Mouse (Mus musculus) retina, postnatal 1 day (tissue): ENCODE results near the gene Itsn1.

Source experiments
- DNase-seq: peaks from one replicate; pipeline ENCODE4 v3.0.0-alpha.2; 2012

Itsn1 gene

GRCm38 (mm10) chr16:91918461-91918860 lies 189.4 kb downstream of the Itsn1 start:
- no peak for DNase-seq

- DNase-seq = no peak
Observed at GRCm38 (mm10) chr16:91919056-91919455, 190.0 kb downstream of the Itsn1 start.

DNA sequence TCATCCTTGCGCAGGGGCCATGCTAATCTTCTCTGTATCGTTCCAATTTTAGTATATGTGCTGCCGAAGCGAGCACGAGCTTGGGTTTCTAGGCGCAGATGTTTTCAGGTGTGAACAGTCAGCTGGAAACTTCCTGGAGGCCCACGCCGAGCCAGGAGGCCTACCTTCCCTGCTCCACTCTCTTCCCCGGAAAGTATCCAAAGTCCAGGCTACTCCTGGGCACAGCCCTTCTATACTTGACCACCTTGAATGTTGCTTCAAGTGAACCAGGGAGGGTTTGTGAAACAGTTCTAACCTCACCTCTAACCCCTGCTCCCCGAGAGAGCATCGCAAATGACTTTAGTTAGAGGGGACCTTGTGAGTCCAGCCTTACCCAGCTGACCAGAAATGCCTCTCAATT lies 192.3 kb downstream of the Itsn1 start:
- no peak for DNase-seq

- no peak for DNase-seq
Observed at GRCm38 (mm10) chr16:91922939-91923338, 193.9 kb downstream of the Itsn1 start.

- no peak for DNase-seq
Observed at GRCm38 (mm10) chr16:91924426-91924825, 195.3 kb downstream of the Itsn1 start.

DNA sequence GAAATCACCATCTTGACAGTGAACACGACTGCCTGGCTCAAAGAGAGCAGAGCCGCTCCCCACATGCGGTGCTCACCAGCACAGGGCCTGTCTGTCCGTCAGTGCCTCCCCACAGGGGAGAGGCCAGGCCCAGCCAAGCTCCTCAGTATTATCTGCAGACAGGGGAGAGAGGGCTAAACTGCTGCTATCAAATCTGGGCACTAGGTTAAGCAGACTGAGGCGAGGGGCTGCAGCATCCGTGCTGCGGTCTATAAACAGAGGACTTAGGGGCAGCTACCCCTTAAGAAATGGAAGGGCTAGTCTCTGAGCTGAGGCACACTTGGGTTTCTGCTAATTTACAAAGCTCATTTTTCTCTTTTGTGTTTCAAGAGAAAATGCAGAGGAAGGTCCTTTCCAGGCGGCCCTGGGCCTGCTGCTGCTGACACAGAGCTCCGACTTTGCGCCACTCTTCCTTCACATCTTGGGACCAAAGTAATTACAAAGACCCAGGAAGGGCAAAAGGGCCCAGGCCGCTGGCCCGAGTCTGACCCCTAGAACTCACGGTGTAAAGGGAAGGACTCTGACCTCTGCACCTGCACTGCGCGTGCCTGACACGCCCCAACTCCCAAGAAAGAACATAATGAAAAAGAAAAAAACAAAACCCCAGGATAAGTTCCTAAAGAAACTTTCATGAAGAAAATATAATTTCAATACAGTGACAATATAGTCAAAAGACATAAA lies 199.0 kb downstream of the Itsn1 start:
- DNase-seq = no peak

DNA sequence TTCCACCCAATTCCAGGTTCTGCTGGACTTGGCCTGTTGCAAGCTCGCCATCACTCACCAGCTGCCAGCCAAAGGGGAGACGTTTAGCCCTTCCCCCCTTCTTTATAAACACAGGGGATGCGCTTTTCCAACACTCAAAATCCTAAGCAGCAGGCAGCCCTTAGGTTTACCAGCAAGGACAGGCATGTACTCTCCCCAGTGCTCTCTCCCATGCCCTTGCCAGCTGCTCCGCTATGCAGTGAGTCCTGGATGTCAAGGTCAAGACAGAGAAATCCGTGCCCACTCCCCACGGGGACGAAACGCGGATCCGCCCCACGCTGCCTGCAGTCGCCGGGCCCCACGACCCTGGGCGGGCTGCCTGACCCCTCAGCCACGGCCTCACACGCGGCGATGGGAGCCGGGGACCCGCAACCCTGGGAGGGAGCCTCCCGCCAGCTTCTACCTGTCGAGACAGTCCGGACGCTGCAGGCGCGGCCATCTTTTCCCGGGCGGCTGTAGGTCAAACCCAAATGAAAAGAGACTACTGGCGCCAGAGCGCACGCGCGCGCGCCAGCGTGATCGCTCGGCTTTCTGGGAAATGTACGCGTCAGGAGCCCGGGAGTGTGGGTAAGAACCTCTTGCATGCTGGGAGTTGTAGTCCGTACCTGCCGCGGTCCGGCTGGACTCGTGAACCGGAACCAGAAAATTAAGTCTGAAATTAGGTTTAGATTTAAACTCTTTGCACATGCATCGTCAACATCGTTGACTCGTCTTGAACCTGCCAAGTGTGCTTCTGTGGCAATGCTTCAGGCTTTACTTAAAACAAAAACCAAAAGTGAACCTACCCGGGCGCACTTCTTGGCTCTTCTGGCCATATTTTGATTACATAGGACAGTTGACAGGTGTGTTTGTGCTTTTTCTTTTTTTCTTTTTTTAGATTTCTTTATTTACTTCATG lies 202.3 kb downstream of the Itsn1 start:
- DNase-seq = peak; percentile 97

- no peak for DNase-seq
Observed at GRCm38 (mm10) chr16:91932082-91932690, 203.1 kb downstream of the Itsn1 start.

GRCm38 (mm10) chr16:91932843-91933518 lies 203.9 kb downstream of the Itsn1 start:
- no peak for DNase-seq

DNA sequence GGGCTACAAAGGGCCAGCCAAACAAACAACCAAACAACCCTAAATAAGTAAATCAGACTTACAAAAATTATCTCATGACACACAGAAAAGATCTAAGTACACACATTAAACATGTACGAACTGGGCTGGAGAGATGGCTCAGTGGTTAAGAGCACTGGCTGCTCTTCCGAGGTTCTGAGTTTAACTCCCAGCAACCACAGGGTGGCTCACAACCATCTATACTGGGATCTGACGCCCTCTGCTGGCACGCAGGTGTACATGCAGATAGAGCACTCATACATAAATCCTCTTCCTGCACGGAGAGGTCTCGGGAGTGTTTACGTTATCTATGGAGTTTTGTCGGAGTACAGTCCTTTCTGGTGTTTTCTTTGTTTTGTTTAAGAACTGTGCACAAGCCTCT lies 206.0 kb downstream of the Itsn1 start:
- peak; percentile 65 for DNase-seq

DNA sequence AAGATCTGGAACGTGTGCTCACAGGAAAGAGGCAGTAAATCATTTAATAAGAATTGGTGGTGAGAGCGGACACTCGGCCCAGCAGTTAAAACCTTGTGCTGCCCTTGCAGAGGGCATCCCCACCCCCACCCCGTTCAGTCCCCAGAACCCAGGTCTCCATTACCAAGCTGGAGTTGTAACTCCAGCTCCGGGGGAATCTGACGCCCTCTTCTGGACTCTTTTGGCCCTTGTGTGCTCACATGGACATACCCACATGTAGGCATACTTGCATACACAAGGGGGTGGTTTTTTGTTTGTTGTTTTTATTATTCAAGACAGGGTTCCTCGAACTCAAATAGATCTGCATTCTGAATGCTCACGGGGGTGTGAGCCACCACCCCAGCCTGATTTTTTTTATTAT lies 206.6 kb downstream of the Itsn1 start:
- peak; percentile 21 for DNase-seq

DNA sequence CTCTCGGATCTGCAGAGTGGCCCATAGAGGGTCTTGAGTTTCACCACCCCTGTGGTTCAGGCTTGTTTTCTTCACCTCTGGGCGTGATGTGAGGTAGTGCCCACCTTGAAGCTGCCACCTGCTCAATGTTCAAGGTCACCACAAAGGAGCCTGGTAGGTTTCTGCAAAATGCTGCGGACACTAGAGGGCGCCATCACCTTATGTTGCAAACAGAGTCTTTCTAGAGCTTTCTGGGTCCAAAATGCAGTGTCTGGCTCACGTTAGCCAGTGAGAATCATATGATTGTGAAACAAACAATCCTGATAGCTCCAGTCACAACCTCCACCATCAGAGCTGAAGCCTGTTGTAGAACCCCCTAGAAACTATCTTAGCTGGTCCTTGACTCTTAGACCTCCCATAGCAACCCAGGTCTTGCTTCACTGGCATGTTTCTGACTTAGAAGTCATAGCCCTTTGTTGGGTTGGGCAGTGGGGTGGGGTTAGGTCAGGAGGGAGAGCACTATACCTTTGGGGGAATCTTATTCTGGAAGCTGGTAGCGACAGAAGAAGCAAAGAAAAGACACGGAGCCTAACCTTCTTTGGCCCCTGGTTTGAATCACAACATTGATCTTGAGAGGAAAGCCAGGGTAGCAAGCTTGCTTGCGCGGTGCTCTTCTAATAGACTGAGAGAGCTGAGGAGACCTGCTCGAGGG lies 207.4 kb downstream of the Itsn1 start:
- peak; percentile 89 for DNase-seq

DNA sequence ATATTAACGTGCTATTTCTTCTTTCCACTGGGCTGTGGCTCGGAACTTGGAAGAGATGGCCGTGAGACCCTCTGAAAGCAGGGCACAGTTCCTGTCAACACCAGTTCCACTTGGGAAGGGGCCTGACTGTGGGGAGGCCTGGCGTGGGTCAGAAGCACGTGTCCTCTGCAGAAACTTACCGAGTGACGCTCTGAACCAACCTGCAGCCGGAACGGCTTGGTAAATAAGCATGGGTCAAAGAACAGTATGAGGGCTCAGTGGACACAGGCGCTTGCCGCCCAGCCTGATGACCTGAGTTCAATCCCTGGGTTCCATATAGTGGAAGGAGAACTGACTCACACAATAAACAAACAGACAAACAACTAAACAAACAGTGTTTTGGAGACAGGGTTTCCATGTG lies 208.2 kb downstream of the Itsn1 start:
- no peak for DNase-seq

DNA sequence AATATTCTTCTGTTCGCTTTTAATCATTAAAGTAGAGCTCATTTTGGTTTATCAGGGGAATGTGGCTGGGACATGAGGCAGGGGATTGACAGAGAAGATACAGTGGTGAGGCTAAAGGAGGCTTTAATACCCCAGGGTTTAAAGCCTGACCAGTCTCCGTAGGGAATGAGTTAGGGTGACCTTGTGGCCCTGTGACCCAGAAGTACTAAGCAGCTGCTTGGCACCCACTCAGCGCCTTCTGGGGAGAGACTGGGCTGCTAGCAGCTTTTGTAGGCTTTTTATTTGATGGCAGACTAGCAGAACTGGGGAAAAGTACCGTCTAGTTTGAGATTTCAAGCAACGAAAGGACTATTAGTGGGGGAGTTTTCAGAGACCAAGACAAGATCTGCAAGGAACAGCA lies 209.1 kb downstream of the Itsn1 start:
- no peak for DNase-seq

DNA sequence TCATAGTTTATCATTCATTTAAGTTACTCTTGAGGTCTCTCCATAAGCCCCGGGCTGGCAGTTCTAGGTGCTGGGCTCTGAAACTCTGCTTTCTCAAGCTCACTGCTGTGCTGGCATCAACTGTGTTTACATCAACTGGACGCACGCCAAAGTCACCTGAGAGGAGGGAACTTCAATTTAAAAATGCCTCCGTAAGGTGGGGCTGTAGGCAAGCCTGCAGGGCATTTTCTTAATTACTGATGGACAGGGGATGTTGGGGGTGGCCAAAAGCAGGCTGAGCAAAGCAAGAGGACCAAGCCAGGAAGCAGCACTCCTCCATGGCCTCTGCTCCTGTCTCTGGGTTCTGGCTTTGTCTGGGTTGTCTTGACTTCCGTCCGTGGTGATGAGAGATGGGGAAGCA lies 211.6 kb downstream of the Itsn1 start:
- no peak for DNase-seq

DNA sequence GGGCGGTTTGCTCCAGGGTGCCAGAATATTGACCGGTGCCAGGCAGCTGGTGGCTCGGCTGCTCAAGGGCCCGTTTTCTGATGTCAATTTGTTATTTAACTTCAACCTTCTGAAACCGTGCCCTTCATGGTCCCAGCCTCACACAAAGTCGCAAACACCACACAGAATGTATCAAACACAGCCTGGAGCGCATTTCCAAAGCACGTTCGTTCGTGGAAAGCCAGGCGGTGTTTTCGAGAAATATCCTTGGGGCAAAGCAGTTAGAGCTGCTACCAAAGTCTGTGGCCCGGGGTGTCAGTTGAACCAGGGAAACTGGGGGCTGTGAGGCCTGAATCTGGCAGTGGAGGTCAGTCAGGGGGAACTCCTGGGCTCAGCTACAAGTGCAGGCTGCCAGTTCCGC lies 213.1 kb downstream of the Itsn1 start:
- DNase-seq = no peak

- no peak for DNase-seq
Observed at GRCm38 (mm10) chr16:91946261-91946660, 217.2 kb downstream of the Itsn1 start.

- DNase-seq = no peak
Observed at GRCm38 (mm10) chr16:91947093-91947492, 218.0 kb downstream of the Itsn1 start.

DNA sequence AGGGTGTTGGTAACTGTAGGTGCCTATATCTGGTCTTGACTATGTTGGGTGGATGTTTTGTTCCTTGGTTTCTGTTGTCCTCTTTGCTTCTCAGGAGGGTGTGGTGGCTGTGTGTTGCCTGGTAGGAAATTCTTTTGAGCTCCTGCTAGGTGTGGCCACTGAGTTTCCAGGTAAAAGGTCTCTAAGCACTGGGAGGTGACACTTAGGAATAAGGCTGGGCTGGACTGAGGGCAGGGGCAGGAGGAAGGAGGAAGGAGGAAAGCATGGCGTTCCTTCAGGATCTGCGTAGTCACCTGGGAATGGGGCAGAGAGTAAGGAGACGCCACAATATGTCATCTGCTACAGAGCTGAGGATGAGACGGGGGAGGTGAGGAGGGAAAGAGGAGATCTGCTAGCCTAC lies 224.9 kb downstream of the Itsn1 start:
- no peak for DNase-seq

- DNase-seq = no peak
Observed at GRCm38 (mm10) chr16:91954766-91955165, 225.7 kb downstream of the Itsn1 start.

- DNase-seq = peak; percentile 18
Observed at GRCm38 (mm10) chr16:91962204-91962893, 233.3 kb downstream of the Itsn1 start.
